Mouse (Mus musculus): ENCODE results near the gene Tas1r1. TPM values are rescaled to one million over a fixed set of nuclear protein-coding genes. Genes with fewer than 3 reads are reported as not detected.
"Not testable (repeated sequence)": the region's sequence is repeated elsewhere in the genome, so short reads cannot be mapped to it uniquely, and the experiment has no call there.

Gene Tas1r1
- total RNA-seq, 2 experiments from 2014 or later, result 0.74 TPM; not detected in 1

GRCm38 (mm10) chr4:152062390-152063110 lies 24.2 kb upstream of the Tas1r1 start:
- ATAC-seq (replicated peaks; ENCODE audit: low FRiP score, low TSS enrichment, poor library complexity, severe bottlenecking), result no peak

GRCm38 (mm10) chr4:152044609-152045008 lies 6.2 kb upstream of the Tas1r1 start:
- no peak for ATAC-seq (replicated peaks; ENCODE audit: low FRiP score, low TSS enrichment, poor library complexity, severe bottlenecking)

DNA sequence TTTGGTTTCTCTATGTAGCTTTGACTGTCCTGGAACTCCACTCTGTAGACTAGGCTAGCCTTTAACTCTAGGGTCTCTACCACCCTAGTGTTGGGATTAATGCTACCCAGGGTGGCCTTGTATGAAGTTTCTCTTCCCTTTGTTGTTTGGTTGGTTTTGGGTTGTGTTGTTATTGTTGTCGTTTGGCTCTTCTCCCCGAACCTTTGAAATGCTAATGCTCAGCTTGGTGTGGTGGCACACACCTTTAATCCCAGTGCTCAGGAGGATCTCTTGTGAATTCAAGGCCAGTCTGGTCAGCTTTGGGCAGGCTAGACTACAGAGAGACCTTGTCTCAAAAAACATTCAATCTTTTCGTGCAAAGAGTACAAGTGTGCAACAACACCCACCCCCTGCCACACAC lies 4.8 kb upstream of the Tas1r1 start:
- ATAC-seq (replicated peaks; ENCODE audit: low FRiP score, low TSS enrichment, poor library complexity, severe bottlenecking), result no peak

DNA sequence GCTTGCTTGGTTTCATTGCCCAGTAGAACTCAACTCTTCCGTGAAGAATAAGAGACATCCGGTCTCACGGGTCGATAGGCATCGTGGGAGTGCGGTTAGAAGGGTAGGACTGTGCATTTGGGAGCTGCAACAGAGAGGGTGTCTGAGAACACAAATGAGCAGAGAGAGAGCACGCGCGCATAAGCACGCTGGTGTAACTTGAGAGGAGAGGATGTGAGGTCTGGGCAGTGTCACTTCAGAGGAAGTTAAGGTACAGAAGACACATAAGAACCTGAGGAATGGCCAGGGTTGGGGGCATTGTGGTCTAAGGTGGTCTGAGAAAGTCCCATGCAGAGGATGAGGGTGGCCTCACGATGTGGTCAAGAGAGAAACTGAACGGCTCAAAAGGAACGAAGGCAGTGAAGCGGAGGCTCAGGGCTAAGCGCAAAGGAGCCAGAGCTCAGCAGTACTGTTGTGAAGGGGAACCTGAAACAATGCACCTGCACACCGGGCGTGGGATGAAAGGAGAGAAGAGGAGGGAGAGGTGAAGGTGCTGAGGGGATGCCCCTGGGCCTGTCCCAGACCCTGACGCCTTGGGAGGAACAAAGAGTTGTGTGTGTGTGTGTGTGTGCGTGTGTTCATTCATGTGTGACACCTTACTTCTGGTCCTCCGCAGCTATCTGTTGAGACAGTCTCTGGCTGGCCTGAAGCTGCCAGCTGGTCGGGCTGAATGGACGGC lies 3.7 kb upstream of the Tas1r1 start:
- no peak for ATAC-seq (replicated peaks; ENCODE audit: low FRiP score, low TSS enrichment, poor library complexity, severe bottlenecking)

- peak; percentile 39; the same call in 1 of the 2 replicates for ATAC-seq (replicated peaks; ENCODE audit: low FRiP score, low TSS enrichment, poor library complexity, severe bottlenecking)
Observed at GRCm38 (mm10) chr4:152039831-152040310, 1.5 kb upstream of the Tas1r1 start.

DNA sequence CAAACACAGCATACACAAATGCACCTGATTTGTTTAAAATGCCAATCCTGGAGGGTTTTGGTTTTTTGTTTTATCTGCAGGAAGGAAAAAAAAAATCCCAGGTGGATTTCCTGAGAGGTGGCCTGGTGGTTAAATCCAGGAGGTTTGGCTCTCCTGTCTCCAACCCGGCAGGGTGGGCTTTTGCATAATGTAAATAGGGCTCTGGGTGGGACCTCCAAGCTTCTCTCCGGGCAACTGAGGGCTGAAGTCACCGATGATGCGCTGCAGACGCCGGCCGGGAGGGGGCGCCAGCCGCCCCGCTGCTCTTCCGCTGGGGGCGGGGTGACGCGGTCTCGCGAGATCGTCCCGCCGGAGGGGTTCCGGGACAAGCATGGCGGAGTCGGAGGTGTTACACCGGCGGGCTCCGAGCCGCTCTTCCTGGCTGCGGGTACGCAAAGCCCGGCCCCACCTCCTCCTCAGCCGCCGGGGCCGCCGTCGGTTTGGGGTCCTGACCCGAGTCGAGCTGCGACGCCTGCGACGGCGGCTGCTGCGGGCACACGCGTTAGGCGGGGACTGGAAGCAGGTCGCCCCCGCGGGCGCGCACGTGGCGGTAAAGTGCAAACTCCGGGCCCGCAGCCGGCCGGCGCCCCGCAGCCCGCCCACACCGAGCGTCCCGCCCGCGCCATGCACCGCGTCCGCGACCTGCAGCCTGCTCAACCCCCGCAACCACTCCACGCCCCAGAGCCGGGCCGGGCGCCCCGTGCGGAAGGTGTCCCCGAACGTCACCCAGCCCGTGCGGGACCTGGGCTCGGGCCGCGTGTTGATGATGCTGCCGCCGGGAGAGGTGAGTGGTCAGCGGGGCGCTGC lies 840 bp upstream of the Tas1r1 start, which contains the start of gene Nol9:
Gene Nol9 (plus strand): TSS at position 337 of the 846 bp plus-strand sequence.
- ATAC-seq (replicated peaks; ENCODE audit: low FRiP score, low TSS enrichment, poor library complexity, severe bottlenecking), result peak; percentile 71

GRCm38 (mm10) chr4:152036464-152036863 lies 1.9 kb downstream of the Tas1r1 start:
- ATAC-seq (replicated peaks; ENCODE audit: low FRiP score, low TSS enrichment, poor library complexity, severe bottlenecking), result not testable (repeated sequence)

DNA sequence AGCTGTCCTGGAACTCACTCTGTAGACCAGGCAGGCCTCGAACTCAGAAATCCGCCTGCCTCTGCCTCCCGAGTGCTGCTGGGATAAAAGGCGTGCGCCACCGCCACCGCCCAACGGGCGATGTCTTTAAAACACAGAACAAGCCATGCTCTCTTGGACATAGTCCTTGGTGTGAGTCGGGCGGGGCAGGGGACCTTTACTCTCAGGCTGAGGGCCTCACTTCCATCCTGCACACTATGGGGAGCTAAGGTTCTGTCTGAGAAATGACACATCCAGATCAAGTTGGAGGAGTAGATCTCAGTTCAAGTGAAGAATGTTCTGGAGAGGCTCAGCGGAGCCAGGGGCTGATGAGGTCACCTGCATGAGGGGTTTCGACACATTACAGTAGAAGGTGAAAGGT lies 5.4 kb downstream of the Tas1r1 start:
- no peak for ATAC-seq (replicated peaks; ENCODE audit: low FRiP score, low TSS enrichment, poor library complexity, severe bottlenecking)

- no peak for ATAC-seq (replicated peaks; ENCODE audit: low FRiP score, low TSS enrichment, poor library complexity, severe bottlenecking)
Observed at GRCm38 (mm10) chr4:152029997-152030396, 8.4 kb downstream of the Tas1r1 start.

DNA sequence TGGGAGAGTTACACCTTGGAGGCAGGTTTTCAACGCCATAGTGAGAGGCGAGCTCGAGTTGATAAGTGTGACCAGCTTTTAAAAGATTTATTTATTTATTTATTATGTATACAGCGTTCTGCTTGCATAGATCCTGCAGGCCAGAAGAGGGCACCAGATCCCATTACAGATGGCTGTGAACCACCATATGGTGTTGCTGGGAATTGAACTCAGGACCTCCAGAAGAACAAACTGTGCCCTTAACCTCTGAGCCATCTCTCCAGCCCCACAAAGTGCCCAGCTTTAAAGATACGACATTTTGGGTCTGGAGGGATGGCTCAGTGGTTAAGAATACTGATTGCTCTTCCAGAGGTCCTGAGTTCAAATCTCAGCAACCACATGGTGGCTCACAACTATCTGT lies 9.3 kb downstream of the Tas1r1 start:
- ATAC-seq (replicated peaks; ENCODE audit: low FRiP score, low TSS enrichment, poor library complexity, severe bottlenecking), result no peak

GRCm38 (mm10) chr4:152028456-152028855 lies 9.9 kb downstream of the Tas1r1 start:
- ATAC-seq (replicated peaks; ENCODE audit: low FRiP score, low TSS enrichment, poor library complexity, severe bottlenecking), result no peak

DNA sequence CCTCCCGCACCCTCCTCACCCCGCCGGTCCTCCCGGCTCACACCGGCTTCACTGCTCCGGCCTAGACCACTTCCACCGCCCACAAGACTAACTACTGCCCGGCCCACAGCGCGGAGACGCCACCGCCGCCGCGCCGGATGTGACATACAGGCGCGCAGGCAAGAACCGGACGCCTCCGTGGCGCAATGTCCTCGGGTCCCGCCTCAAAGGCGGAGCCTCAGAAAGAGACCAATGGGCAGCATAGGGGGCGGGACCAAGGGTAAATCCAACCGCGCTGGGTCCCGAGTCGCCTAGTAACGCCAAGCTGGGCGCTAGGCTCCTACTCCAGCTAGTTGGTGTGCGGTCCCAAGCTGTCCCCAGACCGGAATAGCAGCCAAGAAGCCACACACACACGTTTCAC lies 10.8 kb downstream of the Tas1r1 start, which contains the start of gene Zbtb48:
Gene Zbtb48 (minus strand): TSS at position 148 of the 400 bp plus-strand sequence.
- ATAC-seq (replicated peaks; ENCODE audit: low FRiP score, low TSS enrichment, poor library complexity, severe bottlenecking), result peak; percentile 94

DNA sequence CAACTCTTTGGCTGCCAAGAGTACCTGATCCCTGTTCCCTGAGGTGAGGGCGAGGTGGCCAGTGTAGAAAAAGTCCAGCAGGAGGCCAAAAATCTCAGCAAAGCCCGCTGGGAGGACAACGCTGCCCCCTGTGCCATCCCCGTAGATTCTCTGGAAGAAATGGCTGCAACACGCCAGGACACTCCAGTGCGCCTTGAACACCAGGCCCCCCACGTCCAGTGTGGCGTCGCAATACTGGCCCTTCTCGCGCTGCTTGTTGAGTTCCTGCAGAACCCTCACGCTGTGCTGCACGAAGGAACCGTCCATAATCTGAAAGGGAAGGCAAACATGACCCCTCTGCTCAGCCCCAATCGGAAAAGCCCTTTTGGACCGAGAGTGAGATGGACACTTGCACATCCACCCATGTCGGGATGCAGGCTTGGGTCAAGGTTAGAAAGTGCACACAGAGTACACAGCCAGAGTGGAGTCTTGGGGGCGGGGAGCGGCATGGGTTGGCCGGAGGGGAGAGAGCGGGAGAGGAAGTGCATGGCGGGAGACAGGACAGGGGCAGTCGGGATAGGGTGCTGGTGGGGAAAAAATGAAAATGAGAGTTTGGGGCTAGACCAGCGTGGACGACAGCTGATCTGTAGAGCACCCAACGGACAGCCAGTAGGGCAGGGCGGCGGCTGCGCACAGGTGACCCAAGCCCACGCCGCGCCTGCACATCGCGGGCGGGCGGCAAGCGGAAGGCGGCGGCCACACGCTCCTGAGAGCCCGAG lies 11.4 kb downstream of the Tas1r1 start:
- peak; percentile 6; the same call in 1 of the 2 replicates for ATAC-seq (replicated peaks; ENCODE audit: low FRiP score, low TSS enrichment, poor library complexity, severe bottlenecking)

- ATAC-seq (replicated peaks; ENCODE audit: low FRiP score, low TSS enrichment, poor library complexity, severe bottlenecking), result no peak
Observed at GRCm38 (mm10) chr4:152024525-152024924, 13.8 kb downstream of the Tas1r1 start.

- ATAC-seq (replicated peaks; ENCODE audit: low FRiP score, low TSS enrichment, poor library complexity, severe bottlenecking), result no peak
Observed at GRCm38 (mm10) chr4:152022506-152022905, 15.9 kb downstream of the Tas1r1 start.

GRCm38 (mm10) chr4:152021568-152022097 lies 16.7 kb downstream of the Tas1r1 start:
- ATAC-seq (replicated peaks; ENCODE audit: low FRiP score, low TSS enrichment, poor library complexity, severe bottlenecking), result no peak

GRCm38 (mm10) chr4:152020024-152020423 lies 18.3 kb downstream of the Tas1r1 start:
- ATAC-seq (replicated peaks; ENCODE audit: low FRiP score, low TSS enrichment, poor library complexity, severe bottlenecking), result no peak

- ATAC-seq (replicated peaks; ENCODE audit: low FRiP score, low TSS enrichment, poor library complexity, severe bottlenecking), result no peak
Observed at GRCm38 (mm10) chr4:152019073-152019472, 19.3 kb downstream of the Tas1r1 start.
